Comparison of ENCODE assay signal across 21 mouse cellular contexts in genomic region chr14:60117792-60118585, GRCm38 (mm10).
DNase-seq lines count a peak whose midpoint lies in the region; ATAC-seq lines count a peak whose summit lies in the region.
"Had no signal": no experiment of that assay in that cellular context is flagged by ENCODE, and none has a peak within 500 bp of the region (broad histone marks: within the 10 kb centered on the region; RNA-seq: fewer than 3 reads in every experiment).

No protein-coding gene starts in this region.

- H3K27ac ChIP-seq in kidney, embryonic 15.5 days, result no peak overlapping the region
- H3K27ac ChIP-seq: embryonic facial prominence, embryonic 15.5 days; heart, embryonic 13.5 days; hindbrain, embryonic 14.5 days; kidney, postnatal 0 days had no signal

- no peak overlapping the region for H3K4me2 ChIP-seq in kidney, embryonic 15.5 days
- H3K4me2 ChIP-seq: embryonic facial prominence, embryonic 15.5 days; heart, embryonic 13.5 days; hindbrain, embryonic 14.5 days had no signal

- H3K36me3 ChIP-seq in kidney, embryonic 15.5 days, result no peaks in the 10 kb centered on the region
- H3K36me3 ChIP-seq: embryonic facial prominence, embryonic 15.5 days; heart, embryonic 13.5 days had no signal

- no peaks in the 10 kb centered on the region for H3K27me3 ChIP-seq in kidney, embryonic 15.5 days
- H3K27me3 ChIP-seq: embryonic facial prominence, embryonic 15.5 days; heart, embryonic 13.5 days had no signal

- ATAC-seq in inflammation-experienced regulatory T-cells, adult 6 months, result peak; percentile 50
- ATAC-seq in kidney, embryonic 15.5 days (replicated peaks; ENCODE audit: low FRiP score), result no peak
- ATAC-seq: forebrain, embryonic 16.5 days; intestine, postnatal 0 days; liver, postnatal 0 days had no signal

- H3K4me3 ChIP-seq in kidney, embryonic 15.5 days (replicated peaks), result no peak overlapping the region
- H3K4me3 ChIP-seq: embryonic facial prominence, embryonic 15.5 days; heart, embryonic 13.5 days had no signal

- peak; percentile 52 for DNase-seq in CD4-positive helper T cell, adult 2 months (ENCODE audit: low read depth, low spot score)
- peak; percentile 55 to 65 for DNase-seq in CD8-positive naive resting alpha-beta T cell, adult 2 months (ENCODE audit: low read depth in 2 of 2, low spot score in 2 of 2)
- peak; percentile 33 for DNase-seq in thymus, postnatal 14 days
- DNase-seq in adrenal gland, adult (ENCODE audit: inconsistent age in 2 of 2, low spot score in 1 of 2), result no peak
- DNase-seq in lung, postnatal 4 days, result no peak
- DNase-seq: adrenal gland, adult 8-10 months; cerebellum, adult 11 months; cerebellum, postnatal 14 days; left cerebral cortex, postnatal 4 days; liver; liver, postnatal 0 days; lung, postnatal 14 days; right cerebral cortex, adult 18-20 months had no signal

- H3K9ac ChIP-seq in kidney, embryonic 15.5 days, result no peak overlapping the region
- H3K9ac ChIP-seq: embryonic facial prominence, embryonic 15.5 days; heart, embryonic 13.5 days; hindbrain, embryonic 14.5 days; liver, postnatal 0 days had no signal

- H3K4me1 ChIP-seq in kidney, embryonic 15.5 days, result peaks cover 8% of the 10 kb centered on the region; the same call in 1 of the 2 replicates
- H3K4me1 ChIP-seq: heart, embryonic 13.5 days had no signal

- no peaks in the 10 kb centered on the region for H3K9me3 ChIP-seq in kidney, embryonic 15.5 days (replicated peaks)
- H3K9me3 ChIP-seq: embryonic facial prominence, embryonic 15.5 days; heart, embryonic 13.5 days had no signal

- 74% methylated on average over 9 of the region's 9 CpGs for WGBS in kidney, embryonic 15.5 days

Comparison
In these comparisons a context has a peak if more than half of its experiments do, and no peak if none do; other contexts are left out.
1. DNase-seq: peak in CD4-positive helper T cell, adult 2 months (single experiment), CD8-positive naive resting alpha-beta T cell, adult 2 months (2 of 2) and thymus, postnatal 14 days (single experiment); none in adrenal gland, adult (0 of 2) and lung, postnatal 4 days (0 of 2).